Mouse (Mus musculus) spleen, adult 18-20 months (tissue): ENCODE measurements around the gene Nrxn1.
"Not testable (repeated sequence)": the region's sequence is repeated elsewhere in the genome, so short reads cannot be mapped to it uniquely, and the experiment has no call there.

Experiments
- DNase-seq, 2 experiments: peaks; one replicate each; pipeline ENCODE4 v3.0.0; 2022; ENCODE audit warnings: mixed read lengths in 2 of 2

Gene Nrxn1

DNA sequence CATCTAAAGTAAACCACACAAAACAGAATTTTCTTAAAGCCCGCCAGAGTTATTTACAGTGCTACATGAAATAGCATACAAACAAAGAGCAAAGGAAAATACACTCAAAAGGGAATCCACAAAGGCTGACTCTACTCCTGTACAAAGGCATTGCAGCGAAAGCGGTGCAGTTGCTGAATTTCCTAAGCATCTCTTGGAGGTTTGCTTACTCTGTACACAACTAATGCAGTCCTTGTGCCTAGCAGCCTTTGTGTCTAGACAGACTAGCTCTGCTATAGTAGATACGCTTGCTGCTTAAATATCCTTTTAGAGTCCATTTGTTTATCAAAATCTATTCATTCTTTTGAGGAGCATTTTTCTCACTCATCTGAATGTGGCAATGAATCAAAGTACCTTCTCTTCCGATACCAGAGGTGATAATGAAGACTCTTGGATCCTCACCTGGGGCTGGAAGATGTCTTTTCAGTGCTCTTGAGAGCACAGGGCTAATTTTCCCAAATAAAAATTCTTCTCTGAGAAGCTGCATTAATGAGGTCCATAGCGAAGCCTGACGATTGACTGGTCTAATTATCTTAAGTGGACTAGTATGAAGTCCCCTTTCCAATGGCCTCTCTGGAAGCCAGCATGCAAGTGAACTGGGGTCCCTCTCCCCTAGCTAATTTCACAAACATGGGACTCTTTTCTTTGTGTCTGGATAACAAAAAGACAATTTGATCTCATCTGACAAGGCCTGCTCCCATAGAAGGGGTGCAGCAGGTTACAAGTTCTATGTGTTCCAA is 845.6 kb downstream of the Nrxn1 start:
- DNase-seq: no peak

DNA sequence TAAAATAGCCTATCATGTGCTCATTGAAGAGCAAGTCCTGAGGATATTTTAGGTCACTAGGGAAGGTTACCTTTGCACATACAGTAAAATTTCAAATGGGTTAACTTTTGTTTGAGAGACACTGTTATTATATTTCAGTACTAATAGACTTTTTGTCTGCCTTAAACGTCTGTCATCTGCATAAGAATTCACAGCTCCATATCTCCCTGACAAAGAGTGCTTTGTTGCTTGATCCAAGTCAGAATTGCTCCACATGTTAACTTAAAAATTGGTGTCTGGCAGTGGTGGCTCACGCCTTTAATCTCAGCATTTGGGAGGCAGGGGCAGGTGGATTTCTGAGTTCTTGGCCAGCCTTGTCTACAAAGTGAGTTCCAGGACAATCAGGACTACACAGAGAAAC is 848.5 kb downstream of the Nrxn1 start:
- no peak for DNase-seq

DNA sequence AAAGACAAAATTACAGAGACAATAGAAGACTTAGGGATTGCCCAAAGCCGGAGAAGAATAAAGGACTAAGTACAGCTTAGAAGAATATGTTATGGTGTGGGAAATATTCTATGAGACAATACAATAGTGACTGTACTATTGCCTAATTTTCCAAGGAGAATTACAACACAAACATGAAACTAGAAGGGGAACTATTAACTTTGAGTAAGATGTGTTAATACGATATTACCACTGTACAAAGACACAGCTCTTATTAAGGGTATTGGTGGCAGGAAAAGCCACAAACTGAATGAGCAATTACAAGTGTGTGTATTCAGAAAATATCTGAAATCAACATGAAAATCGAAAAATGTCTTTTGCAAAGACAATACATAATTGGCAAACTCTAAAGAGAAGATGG is 853.9 kb downstream of the Nrxn1 start:
- DNase-seq: no peak

DNA sequence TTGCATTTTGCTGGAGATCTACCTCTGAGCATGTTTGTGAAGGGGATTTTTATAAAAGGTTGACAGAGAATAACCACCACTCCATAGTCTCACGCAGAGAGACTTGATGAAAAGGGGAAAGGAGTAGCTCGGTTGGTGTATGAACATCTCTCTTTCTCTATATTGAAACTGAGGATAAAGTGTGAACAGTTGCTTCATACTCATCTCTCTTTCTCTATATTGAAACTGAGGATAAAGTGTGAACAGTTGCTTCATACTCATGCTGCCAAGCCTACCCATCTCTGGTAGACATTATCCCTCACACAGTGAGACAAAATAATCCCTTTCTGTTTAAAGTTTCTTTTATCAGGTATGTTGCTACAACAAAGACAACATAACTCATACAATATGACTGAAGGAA is 854.4 kb downstream of the Nrxn1 start:
- DNase-seq: no peak

DNA sequence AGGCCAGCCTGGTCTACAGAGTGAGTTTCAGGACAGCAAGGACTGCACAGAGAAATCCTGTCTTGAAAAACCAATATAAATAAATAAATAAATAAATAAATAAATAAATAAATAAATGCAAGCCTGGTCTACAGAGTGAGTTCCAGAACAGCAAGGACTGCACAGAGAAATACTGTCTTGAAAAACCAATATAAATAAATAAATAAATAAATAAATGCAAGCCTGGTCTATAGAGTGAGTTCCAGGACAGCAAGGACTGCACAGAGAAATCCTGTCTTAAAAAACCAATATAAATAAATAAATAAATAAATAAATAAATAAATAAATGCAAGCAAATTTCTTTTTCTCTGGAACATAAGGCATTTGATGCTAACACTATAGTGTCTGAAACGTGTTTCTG is 857.2 kb downstream of the Nrxn1 start:
- not testable (repeated sequence) for DNase-seq

DNA sequence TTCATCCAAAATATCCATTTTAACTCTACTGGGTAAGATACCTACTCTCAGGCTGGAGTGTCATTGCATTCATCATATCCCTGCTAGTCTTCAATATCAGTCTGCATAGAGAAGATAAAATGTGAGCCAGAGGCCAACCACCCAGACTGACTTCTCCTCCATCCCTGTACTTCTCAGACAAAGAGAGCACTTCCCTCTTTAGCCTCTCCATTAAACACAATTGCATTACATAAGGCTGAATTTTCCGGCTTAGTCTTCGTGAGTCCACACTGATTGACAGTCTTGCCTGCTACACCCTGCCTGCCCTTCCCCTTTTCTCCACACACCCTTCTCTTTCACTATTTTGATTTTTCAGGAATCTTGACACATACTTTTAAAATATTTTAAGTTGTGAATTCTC is 858.1 kb downstream of the Nrxn1 start:
- no peak for DNase-seq

DNA sequence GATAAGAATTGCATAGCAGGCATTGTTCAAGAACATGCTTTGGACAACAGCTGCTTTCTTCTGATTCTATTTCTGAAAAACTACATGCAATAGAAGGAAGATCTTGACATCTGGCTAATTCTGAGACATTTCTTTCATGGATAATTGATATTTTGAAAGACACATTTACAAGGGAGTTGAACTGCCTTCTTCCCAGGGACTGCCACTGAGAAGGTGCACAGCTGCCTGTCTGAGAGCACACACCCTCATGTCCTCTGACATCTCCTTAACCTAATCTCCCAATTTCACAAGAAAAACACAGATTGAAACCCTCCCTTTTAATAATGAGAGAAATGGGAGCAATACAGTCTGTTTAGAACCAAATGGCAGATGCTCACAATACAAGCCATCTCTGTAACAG is 884.3 kb downstream of the Nrxn1 start:
- DNase-seq: no peak

DNA sequence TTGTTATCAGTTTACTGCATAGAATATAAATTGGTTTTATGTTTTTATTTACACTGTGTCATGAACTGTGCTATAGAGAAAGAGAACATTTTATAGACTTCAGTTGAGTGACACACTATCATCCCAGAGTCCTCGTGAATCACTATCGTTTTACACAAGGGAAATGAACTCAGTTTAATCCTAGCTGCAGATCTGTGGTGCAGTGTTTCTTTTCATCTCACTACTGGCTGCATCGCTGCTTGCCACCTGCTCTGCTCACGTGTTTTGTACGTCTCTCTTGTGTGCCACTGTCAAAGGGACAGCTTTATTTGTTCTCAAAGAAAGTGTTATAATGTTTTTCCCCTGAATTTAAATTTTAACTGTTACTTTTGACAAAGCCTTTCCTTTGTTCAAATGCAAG is 885.3 kb downstream of the Nrxn1 start:
- no peak for DNase-seq

DNA sequence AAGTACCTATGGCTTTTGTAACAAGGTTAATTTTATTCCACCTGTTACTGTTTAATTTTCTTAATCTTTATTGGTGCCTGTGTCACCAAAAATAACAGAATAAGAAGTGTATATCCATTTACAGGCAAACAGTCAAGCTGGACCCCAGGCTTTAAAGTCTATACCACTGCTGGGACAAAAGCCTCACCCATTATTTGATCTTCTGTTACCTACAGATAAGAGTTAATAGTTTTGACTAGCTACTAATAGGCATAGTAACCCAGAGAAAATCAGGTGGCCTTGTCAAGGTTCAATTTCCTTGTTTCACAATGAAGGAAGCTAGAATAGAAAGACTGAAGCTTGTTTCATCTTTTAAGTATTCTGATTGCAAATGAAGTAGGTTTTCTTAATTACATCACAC is 888.9 kb downstream of the Nrxn1 start:
- DNase-seq: no peak

DNA sequence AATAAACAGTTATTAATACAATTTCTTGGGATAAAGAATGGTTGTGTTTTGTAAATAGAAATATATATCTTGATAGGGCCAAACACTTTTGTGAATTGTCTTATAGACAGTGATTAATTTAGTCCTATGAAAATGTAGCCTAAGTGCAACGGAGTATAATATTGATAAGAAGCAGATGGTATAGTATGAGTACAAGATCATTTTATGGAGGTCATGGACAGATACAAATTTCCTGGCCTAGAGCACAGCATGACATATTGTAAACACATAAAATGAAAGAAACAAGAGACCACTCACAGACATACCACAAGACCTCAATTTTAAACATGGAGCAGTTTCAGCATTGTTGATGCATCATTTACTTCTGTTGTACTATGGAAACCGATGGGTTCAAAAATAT is 890.1 kb downstream of the Nrxn1 start:
- no peak for DNase-seq

DNA sequence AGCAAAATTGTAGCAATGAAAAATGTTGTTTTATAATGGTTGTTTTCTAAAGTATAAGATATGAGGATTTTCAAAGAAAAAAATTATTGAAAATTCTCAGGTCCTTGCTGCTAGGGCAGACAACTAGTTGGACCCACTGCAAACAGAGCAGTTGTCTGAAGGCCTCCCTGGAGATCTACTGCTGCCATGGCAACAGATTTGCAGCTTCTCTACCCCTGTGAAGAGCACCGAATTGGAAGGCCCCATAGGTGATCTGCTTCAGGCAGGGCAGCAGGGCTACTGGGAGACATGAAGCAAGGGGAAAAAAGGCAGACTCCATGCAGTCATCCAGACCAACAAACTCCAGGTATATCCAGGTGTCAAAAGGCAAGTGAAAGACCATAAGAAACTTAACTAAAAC is 896.1 kb downstream of the Nrxn1 start:
- DNase-seq: no peak

DNA sequence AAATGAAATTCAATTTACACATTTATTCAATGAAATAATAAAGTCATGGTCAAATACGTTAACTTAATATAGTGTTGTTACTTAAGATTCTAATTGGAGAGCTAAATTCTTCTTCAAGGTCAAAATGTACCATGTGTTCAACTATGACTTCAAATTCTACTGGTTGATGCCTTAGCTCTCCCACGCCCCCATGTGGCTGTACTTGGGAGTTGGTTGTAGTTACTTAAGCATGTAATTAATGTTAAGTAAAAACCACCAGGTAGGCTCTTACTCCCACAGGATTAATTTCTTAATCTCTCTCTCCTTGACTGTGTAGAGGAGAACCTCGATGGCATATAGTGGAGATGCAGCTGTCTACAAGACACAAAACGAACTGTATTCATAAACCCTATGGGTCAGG is 951.3 kb downstream of the Nrxn1 start:
- peak in 1 of 2 experiments; percentile 2 for DNase-seq

DNA sequence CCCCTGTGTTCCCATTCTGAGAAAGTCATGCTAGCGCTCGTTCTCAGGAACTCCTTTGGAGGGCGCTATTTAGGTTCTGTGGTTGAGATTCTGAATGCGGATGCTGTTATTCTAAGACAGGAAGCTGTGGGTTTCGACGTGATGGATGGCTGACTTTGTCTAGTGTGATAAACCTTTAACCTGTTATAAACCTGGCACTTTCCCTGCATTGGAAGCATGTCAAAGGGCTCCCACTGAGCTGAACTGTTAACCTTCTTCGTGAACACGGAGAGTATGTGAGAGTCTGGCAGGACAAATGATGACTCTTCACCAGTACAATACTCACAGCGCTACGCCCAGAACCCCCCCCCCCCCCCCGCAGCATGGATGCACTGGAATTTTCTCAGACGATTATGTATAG is 962.0 kb downstream of the Nrxn1 start:
- DNase-seq: no peak

DNA sequence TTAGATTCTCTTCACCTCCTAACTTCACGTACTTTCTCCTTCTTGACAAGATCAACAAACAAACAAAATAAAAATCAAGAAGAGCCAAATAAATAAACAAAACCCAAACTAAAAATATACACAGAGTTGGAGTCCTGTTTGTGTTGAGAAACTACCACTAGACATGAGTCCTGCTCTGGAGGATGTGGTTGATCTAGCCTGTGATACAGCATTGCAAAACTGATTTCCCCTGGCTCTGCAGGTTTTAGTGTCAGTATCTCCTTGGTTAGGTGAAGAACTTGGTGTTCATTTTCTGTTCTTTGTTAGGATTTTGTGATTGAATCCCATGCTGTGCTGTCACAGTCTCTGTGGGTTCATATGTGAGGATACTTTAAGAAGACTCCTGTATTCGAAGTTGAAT is 963.7 kb downstream of the Nrxn1 start:
- DNase-seq: no peak

DNA sequence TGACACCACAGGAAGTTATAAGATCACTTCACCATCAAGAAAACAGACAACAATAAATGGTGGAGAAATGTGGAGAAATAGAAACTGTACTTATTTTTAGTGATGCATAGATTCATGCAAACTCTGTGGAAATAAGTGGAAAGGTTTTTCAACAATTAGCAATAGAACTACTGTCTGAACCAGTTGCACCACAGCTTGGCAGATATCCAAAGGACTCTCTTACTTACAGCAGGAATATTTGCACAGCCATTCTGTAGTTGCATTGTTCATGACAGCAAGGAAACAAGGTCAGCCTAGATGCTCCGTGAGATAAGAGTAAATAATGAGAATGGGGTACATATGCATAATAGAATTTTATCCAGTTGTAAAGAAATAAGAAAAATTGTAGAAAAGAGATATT is 965.3 kb downstream of the Nrxn1 start:
- DNase-seq: no peak

DNA sequence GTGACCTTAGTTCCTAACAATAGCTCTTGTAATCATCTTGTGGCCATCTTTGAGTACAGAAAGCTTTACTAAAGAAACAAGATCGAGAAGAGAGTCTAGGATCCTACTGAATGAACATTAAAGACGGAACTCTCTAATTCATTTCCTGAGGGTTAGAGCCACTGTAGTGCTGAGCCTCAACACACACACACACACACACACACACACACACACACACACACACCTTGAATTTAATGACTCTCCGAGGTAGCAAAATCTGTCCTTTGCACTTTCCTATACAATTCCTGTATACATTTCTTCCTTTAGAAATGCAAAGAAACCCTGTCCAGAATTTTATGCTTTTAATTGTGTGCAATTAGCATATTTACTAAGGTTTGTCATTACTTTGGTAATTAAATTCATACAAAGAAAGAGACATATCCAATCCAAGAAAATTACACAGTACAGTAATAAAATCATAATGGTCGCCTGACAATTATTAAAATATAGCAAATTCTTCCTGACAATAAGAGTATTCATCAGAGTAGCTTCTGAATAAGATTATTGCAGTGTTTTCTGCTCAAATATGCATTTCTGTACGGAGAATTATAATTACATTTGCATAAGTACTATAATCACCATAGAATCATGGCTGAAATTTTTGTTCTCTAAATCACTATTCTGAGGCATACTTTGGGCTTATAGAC is 969.9 kb downstream of the Nrxn1 start:
- no peak for DNase-seq

DNA sequence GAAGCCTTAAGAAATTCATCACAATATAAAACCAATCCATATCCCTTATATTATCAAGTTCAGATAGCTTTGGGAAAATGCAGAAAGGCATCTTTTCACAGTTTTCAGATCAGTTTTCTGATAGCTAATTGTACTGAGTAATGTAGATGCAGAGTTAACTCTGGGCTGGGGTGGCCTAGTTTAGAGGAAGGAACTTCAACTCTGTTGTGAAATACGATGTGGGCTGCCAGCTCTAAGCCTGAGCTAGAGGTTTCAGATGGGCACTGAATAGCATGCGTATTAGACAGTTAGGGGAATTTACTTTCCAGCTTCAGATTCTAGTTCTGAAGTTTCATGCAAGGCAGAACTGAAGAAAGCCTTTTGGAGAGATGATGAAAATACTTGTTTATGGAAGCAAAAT is 976.6 kb downstream of the Nrxn1 start:
- no peak for DNase-seq

DNA sequence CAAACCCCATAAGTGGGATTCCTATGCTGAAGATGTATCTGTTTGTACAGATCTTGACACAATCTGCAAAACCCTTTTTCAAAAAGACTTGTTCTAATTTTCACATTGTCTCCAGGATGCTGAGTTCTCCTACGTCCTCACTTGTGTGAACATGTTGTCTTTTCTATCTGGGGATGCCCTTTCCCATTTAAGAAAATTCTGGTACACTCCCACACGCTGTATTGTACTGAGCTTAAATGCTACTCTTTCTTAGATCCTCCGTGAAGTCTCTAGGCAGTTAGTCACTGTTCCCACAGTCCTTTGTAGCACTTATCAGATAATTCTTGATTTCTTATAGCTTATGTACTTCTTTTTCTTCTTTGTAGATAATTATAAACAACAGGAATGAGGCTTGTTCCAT is 997.9 kb downstream of the Nrxn1 start:
- no peak for DNase-seq

DNA sequence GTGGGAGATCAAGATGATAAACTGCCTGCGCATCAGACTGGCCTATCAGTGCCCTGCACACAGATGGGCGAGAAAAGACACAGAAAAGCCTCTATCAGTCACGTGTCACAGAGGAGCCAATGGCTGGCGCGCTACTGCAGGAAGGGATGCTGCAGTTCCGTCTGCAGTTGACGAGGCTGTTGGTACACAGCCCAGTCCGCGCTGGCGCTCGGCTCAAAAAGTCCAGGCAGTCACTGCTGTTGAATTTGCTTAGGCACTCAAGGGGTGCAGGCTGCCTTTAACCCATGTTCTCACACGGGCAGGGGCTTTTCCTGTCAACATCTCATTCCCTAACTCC is 1004.6 kb downstream of the Nrxn1 start:
- DNase-seq: peak in 1 of 2 experiments; percentile 6

DNA sequence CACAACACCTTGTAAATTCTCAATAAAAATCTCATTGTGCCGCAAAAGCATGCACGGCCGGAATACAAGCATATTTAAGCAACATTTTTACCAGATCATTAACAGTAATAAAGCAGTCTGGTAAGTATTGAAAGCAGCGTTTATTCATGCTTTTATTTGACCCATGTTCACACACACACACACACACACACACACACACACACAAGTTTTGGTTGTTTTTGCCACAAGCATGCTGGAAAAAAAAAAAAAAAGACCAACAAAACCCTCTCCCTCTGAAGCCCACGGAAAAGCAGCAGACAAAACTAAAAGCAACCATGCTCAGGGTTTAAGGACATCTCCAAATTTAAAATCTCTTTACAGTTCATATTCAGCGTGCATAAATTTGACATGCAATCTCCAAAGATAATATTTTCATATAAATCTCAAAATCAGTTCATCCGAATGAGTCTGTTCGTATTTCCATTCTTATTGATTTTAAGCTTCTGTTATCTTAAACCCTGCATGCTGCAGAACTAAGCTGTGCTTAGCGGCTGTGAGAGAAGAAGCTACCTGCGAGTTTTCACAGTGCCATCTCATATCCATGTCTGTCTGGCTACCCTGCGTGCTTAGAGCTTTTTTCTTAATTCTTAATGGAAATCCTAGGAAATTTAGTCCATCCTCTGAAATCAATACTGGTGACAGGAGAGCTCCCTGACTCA is 1005.1 kb downstream of the Nrxn1 start:
- DNase-seq: no peak

DNA sequence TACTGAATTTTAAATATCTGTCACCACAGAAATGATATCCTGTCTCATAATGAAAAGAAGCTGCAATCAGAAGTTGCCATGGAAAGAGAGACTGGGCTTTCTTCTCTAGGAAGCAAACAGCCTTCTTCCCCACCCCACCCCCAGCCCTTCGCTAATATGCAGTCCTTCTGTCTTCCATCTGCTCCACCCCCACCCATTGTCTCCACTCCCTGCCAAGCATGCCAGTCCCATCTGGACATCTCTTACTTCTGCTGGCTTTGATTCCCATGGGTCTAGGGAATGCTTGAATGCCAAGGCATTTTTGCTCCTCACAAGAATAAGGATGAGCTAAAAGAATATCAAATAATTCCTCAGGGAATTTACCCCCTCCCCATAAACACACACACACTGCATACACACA is 1006.0 kb downstream of the Nrxn1 start:
- no peak for DNase-seq

DNA sequence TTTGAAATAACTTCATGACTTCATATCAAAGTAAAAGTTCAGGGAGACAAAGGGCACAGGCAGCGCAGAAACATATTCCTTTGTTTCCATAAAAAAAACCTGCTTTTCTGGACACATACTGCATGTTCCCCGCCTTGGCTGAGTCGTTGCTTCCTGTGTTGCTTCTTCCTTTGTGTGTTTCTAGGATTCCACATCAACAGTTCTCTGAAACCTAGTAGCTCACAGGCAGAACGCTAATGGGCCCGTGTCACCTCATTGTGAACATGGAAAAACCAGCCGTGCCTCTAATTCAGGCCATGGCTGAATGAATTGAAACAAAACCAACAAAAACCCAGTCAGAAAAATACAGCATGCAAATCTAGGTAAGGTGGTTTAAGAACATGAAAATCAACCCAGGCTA is 1013.9 kb downstream of the Nrxn1 start:
- DNase-seq: no peak

DNA sequence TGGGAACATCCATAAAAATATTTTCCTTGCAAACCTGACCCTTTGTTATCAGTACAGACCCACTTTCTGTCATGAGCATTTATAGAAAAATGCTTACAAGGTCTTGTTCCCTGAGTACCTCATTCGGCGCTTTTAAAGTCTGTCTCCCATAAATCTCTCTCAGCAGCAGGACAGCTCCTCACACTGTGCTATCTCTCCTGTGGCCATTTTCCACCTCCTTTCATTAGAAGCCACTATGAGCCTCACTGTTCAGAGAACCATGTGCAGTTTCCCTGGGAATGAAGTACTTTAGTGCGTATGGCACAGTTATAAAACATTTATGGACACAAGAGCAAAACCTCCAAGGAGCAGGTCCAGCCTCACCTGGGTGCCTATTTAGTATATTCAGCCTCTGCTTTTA is 1014.4 kb downstream of the Nrxn1 start:
- DNase-seq: no peak

DNA sequence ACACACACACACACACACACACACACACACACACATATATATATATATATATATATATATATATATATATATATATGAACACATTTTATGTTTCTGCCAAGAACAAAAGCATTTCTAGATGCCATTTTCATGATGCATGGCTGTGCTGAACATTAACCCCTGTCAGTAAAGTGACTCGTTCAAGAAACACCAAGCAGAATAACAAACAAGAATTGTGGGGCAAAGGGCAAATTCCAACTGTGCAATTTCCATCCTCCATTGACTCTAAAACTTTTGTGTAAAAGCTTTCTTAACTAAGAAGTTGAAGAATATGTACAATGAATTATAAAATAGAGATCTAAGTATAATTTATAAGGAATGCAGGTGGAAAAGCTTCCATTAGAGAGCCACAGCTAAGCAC is 1030.0 kb downstream of the Nrxn1 start:
- no peak for DNase-seq
